Mouse (Mus musculus) midbrain, embryonic 10.5 days (tissue): Measurements from ENCODE around the gene Rdh16f2. TPM values are rescaled to one million over a fixed set of nuclear protein-coding genes. Genes with fewer than 3 reads are reported as not detected.
"Not testable (repeated sequence)": the region's sequence is repeated elsewhere in the genome, so short reads cannot be mapped to it uniquely, and the experiment has no call there.

Experiments used
- DNase-seq: peaks from one replicate; pipeline ENCODE4 v3.0.0-alpha.2; 2017; ENCODE audit warnings: low spot score
- H3K27ac ChIP-seq: fragments of 300-500 bp; sonication (generic); replicated peaks from 2 replicates; pipeline ENCODE4 v1.5.1; 2016; ENCODE audit warnings: mild to moderate bottlenecking
- H3K27me3 ChIP-seq: fragments of 300-500 bp; sonication (generic); 2 replicates; pipeline ENCODE4 v1.6.1; 2016; ENCODE audit warnings: low read depth, mild to moderate bottlenecking; ENCODE audit not compliant: poor library complexity, severe bottlenecking
- H3K36me3 ChIP-seq: fragments of 300-500 bp; sonication (generic); 2 replicates; pipeline ENCODE4 v1.6.1; 2016; ENCODE audit warnings: mild to moderate bottlenecking, moderate library complexity
- H3K4me1 ChIP-seq: fragments of 300-500 bp; sonication (generic); 2 replicates; pipeline ENCODE4 v1.6.1; 2016
- H3K4me3 ChIP-seq: fragments of 300-500 bp; sonication (generic); 2 replicates; pipeline ENCODE4 v1.5.1; 2016; ENCODE audit warnings: mild to moderate bottlenecking, moderate library complexity
- H3K9me3 ChIP-seq: fragments of 300-500 bp; sonication (generic); replicated peaks from 2 replicates; pipeline ENCODE4 v1.6.1; 2016; ENCODE audit warnings: mild to moderate bottlenecking
- WGBS: fragments of 180-500 bp; shearing (Covaris S2); methylation state at CpG from one replicate; pipeline ENCODE4 v1.1.7; 2016; 5-methylcytosine and 5-hydroxymethylcytosine counted together
- polyA plus RNA-seq: library from polyadenylated mRNA; unstranded; fragments of >200 nt; fragmentation: Nextera tagmentation; extraction: Ambion mirVana; gene quantifications from 2 replicates; pipeline ENCODE4 v1.2.1, GENCODE M21; 2016

Rdh16f2 gene
- polyA plus RNA-seq, 1 experiment from 2014 or later: not detected

- Histone ChIP-seq H3K27ac (no peak overlapping the region), H3K9me3 (no peaks in the 10 kb centered on the region), H3K36me3 (no peaks in the 10 kb centered on the region), H3K27me3 (no peaks in the 10 kb centered on the region), H3K4me1 (no peaks in the 10 kb centered on the region), H3K4me3 (no peak overlapping the region)
- 89% methylated on average over 3 of the region's 3 CpGs for WGBS
- no peak for DNase-seq
Measured at GRCm38 (mm10) chr10:127897506-127897905, 31.2 kb downstream of the Rdh16f2 start.

GRCm38 (mm10) chr10:127898218-127898617, 31.9 kb downstream of the Rdh16f2 start, which contains the start of gene Sdr9c7:
TSS of gene Sdr9c7 (plus strand) at chr10:127898518.
- Histone ChIP-seq H3K27me3 (no peaks in the 10 kb centered on the region), H3K4me3 (no peak within 1 kb of the TSS), H3K9me3 (no peaks in the 10 kb centered on the region), H3K27ac (no peak within 1 kb of the TSS), H3K36me3 (no peaks in the 10 kb centered on the region), H3K4me1 (no peaks in the 10 kb centered on the region)
- WGBS: 88% methylated on average over 2 of the region's 2 CpGs
- DNase-seq: no peak

GRCm38 (mm10) chr10:127899783-127900182, 33.5 kb downstream of the Rdh16f2 start:
- DNase-seq: no peak
- H3K27ac ChIP-seq: no peak overlapping the region
- 83% methylated on average over 5 of the region's 5 CpGs for WGBS
- H3K4me1 ChIP-seq: no peaks in the 10 kb centered on the region
- H3K36me3 ChIP-seq: no peaks in the 10 kb centered on the region
- H3K4me3 ChIP-seq: no peak overlapping the region
- H3K9me3 ChIP-seq: no peaks in the 10 kb centered on the region
- no peaks in the 10 kb centered on the region for H3K27me3 ChIP-seq

GRCm38 (mm10) chr10:127901751-127902150, 35.5 kb downstream of the Rdh16f2 start:
- Histone ChIP-seq H3K4me1 (no peaks in the 10 kb centered on the region), H3K27me3 (no peaks in the 10 kb centered on the region), H3K36me3 (no peaks in the 10 kb centered on the region), H3K9me3 (no peaks in the 10 kb centered on the region), H3K27ac (no peak overlapping the region), H3K4me3 (no peak overlapping the region)
- 84% methylated on average over 4 of the region's 4 CpGs for WGBS
- DNase-seq: no peak

- no peaks in the 10 kb centered on the region for H3K9me3 ChIP-seq
- H3K27ac ChIP-seq: no peak overlapping the region
- H3K27me3 ChIP-seq: no peaks in the 10 kb centered on the region
- H3K4me3 ChIP-seq: no peak overlapping the region
- H3K36me3 ChIP-seq: no peaks in the 10 kb centered on the region
- DNase-seq: no peak
- H3K4me1 ChIP-seq: no peaks in the 10 kb centered on the region
- 46% methylated on average over 1 of the region's 1 CpGs for WGBS
Measured at GRCm38 (mm10) chr10:127903116-127903515, 36.8 kb downstream of the Rdh16f2 start.

GRCm38 (mm10) chr10:127904718-127905446, 38.6 kb downstream of the Rdh16f2 start:
- H3K36me3 ChIP-seq: no peaks in the 10 kb centered on the region
- no peaks in the 10 kb centered on the region for H3K27me3 ChIP-seq
- H3K9me3 ChIP-seq: no peaks in the 10 kb centered on the region
- 85% methylated on average over 7 of the region's 7 CpGs for WGBS
- no peak overlapping the region for H3K27ac ChIP-seq
- no peaks in the 10 kb centered on the region for H3K4me1 ChIP-seq
- H3K4me3 ChIP-seq: no peak overlapping the region
- DNase-seq: no peak

GRCm38 (mm10) chr10:127906138-127906537, 39.9 kb downstream of the Rdh16f2 start:
- WGBS: 67% methylated on average over 2 of the region's 2 CpGs
- no peak overlapping the region for H3K27ac ChIP-seq

GRCm38 (mm10) chr10:127907386-127907951, 41.2 kb downstream of the Rdh16f2 start:
- Histone ChIP-seq H3K27ac (no peak overlapping the region), H3K9me3 (no peaks in the 10 kb centered on the region), H3K36me3 (no peaks in the 10 kb centered on the region), H3K4me1 (no peaks in the 10 kb centered on the region), H3K27me3 (no peaks in the 10 kb centered on the region), H3K4me3 (no peak overlapping the region)
- DNase-seq: no peak

More at GRCm38 (mm10) chr10:127906138-127906537, 39.9 kb downstream of the Rdh16f2 start:
- Histone ChIP-seq H3K9me3 (no peaks in the 10 kb centered on the region), H3K4me3 (no peak overlapping the region), H3K27me3 (no peaks in the 10 kb centered on the region), H3K4me1 (no peaks in the 10 kb centered on the region), H3K36me3 (no peaks in the 10 kb centered on the region)
- no peak for DNase-seq

GRCm38 (mm10) chr10:127915578-127915977, 49.3 kb downstream of the Rdh16f2 start:
- Histone ChIP-seq H3K9me3 (no peaks in the 10 kb centered on the region), H3K4me1 (no peaks in the 10 kb centered on the region), H3K4me3 (no peak overlapping the region), H3K36me3 (no peaks in the 10 kb centered on the region), H3K27me3 (no peaks in the 10 kb centered on the region), H3K27ac (no peak overlapping the region)
- 89% methylated on average over 1 of the region's 1 CpGs for WGBS
- DNase-seq: no peak

GRCm38 (mm10) chr10:127917183-127917582, 50.9 kb downstream of the Rdh16f2 start:
- not testable (repeated sequence) for DNase-seq, H3K4me1 ChIP-seq, H3K27me3 ChIP-seq, H3K36me3 ChIP-seq, H3K4me3 ChIP-seq, H3K9me3 ChIP-seq, H3K27ac ChIP-seq
- WGBS: 91% methylated on average over 3 of the region's 3 CpGs

- no peaks in the 10 kb centered on the region for H3K9me3 ChIP-seq
- no peaks in the 10 kb centered on the region for H3K36me3 ChIP-seq
- no peaks in the 10 kb centered on the region for H3K27me3 ChIP-seq
- no peaks in the 10 kb centered on the region for H3K4me1 ChIP-seq
- no peak for DNase-seq
- no peak overlapping the region for H3K27ac ChIP-seq
- H3K4me3 ChIP-seq: no peak overlapping the region
- WGBS: 96% methylated on average over 5 of the region's 5 CpGs
Measured at GRCm38 (mm10) chr10:127917651-127918050, 51.4 kb downstream of the Rdh16f2 start.

- Histone ChIP-seq H3K36me3 (no peaks in the 10 kb centered on the region), H3K9me3 (no peaks in the 10 kb centered on the region), H3K27ac (no peak overlapping the region), H3K4me1 (0 out of 2 replicates have a peak, but pooled peaks cover 3% of the 10 kb centered on the region), H3K27me3 (no peaks in the 10 kb centered on the region), H3K4me3 (no peak overlapping the region)
- no peak for DNase-seq
- 65% methylated on average over 1 of the region's 1 CpGs for WGBS
Measured at GRCm38 (mm10) chr10:127922241-127922640, 56.0 kb downstream of the Rdh16f2 start.

GRCm38 (mm10) chr10:127923024-127923423, 56.8 kb downstream of the Rdh16f2 start:
- DNase-seq: no peak
- H3K4me3 ChIP-seq: no peak overlapping the region
- WGBS: 94% methylated on average over 8 of the region's 8 CpGs
- H3K27ac ChIP-seq: no peak overlapping the region
- H3K4me1 ChIP-seq: 0 out of 2 replicates have a peak, but pooled peaks cover 3% of the 10 kb centered on the region
- no peaks in the 10 kb centered on the region for H3K36me3 ChIP-seq
- no peaks in the 10 kb centered on the region for H3K9me3 ChIP-seq
- H3K27me3 ChIP-seq: no peaks in the 10 kb centered on the region
